Mouse (Mus musculus): ENCODE results near the gene Sh3kbp1.
A peak's percentile ranks its signal among the peaks of the same experiment; 100 is the strongest.

DNA sequence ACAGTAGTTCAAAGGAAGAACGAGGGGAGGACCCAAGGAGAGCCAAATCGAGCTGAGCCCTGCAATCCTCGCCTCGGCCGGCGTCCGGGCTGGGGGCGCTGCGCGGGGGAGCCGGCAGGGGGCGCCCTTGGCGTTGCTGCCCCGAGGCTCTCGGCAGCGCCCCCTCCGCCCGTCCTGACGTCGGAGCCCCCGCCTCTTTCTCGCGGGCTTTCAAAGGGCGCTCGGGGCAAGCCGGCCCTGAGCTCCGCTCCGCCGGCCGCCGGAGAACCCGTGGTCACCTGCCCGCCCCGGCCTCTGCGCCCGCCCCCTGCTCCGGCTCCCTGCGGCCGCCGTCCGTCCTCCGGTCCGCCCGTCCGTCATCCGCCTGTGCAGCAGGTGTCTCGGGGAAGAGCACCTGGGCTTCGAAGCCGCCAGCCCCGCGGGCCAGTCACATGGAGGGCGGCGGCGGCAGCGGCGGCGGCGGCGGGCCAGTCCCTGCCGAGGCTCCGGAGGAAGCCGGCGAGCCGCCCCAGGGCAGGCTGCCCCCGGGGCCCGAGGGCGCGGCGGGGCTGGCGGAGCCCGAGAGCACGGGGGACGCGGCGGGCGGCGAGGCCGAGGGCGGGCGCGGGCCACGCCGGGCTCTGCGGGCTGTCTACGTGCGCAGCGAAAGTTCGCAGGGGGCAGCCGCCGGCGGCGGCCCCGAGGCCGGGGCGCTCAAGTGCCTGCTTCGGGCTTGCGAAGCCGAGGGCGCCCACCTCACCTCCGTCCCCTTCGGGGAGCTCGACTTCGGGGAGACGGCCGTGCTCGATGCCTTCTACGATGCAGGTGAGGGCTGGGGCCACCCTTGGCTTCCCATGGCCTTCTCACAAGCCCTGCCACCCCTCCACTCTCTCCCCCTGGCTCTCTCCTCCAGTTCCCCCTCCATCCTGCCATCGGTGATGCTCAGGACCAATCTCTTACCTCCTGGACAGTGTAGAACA is 361.2 kb downstream of the Sh3kbp1 start, which contains the start of gene Map3k15:
- TF ChIP-seq POLR2A (IDR thresholded peaks at IDR 0.05; ENCODE audit: borderline replicate concordance, control insufficient read depth, low read depth, low read length) (no peak), CTCF (IDR thresholded peaks at IDR 0.05; ENCODE audit: control insufficient read depth, insufficient read depth, low read length) (peak; percentile 55; the same call in 1 of the 2 replicates)

All from bone marrow, adult 2 months (tissue).